Mouse (Mus musculus): ENCODE results near the gene Nepro. TPM values are rescaled to one million over a fixed set of nuclear protein-coding genes. Genes with fewer than 3 reads are reported as not detected.

Nepro gene
- total RNA-seq, 2 experiments from 2014 or later, result 5.8 to 6.6 TPM

GRCm38 (mm10) chr16:44702272-44702671, 21.8 kb upstream of the Nepro start:
- DNase-seq (ENCODE audit: low spot score in 2 of 2), result no peak

- no peak for DNase-seq (ENCODE audit: low spot score in 2 of 2)
These were observed 20.6 kb upstream of the Nepro start for GRCm38 (mm10) chr16:44703458-44703857.

GRCm38 (mm10) chr16:44716305-44717140, 7.6 kb upstream of the Nepro start:
- DNase-seq (ENCODE audit: low spot score in 2 of 2), result no peak

- no peak for DNase-seq (ENCODE audit: low spot score in 2 of 2)
These were observed 6.9 kb upstream of the Nepro start for GRCm38 (mm10) chr16:44717141-44717634.

- DNase-seq (ENCODE audit: low spot score in 2 of 2), result no peak
These were observed 6.3 kb upstream of the Nepro start for GRCm38 (mm10) chr16:44717838-44718237.

GRCm38 (mm10) chr16:44719349-44719748, 4.8 kb upstream of the Nepro start:
- DNase-seq (ENCODE audit: low spot score in 2 of 2), result no peak

- no peak for DNase-seq (ENCODE audit: low spot score in 2 of 2)
These were observed 3.6 kb upstream of the Nepro start for GRCm38 (mm10) chr16:44720518-44720917.

GRCm38 (mm10) chr16:44722666-44723065, 1.4 kb upstream of the Nepro start:
- DNase-seq (ENCODE audit: low spot score in 2 of 2), result no peak

GRCm38 (mm10) chr16:44724847-44725246, 746 bp downstream of the Nepro start:
- peak in 1 of 2 experiments; percentile 38 for DNase-seq (ENCODE audit: low spot score in 2 of 2)

GRCm38 (mm10) chr16:44725286-44726223, 1.5 kb downstream of the Nepro start:
- peak in 1 of 2 experiments; percentile 65 for DNase-seq (ENCODE audit: low spot score in 2 of 2)

GRCm38 (mm10) chr16:44727525-44727924, 3.4 kb downstream of the Nepro start:
- DNase-seq (ENCODE audit: low spot score in 2 of 2), result no peak

- DNase-seq (ENCODE audit: low spot score in 2 of 2), result no peak
These were observed 10.0 kb downstream of the Nepro start for GRCm38 (mm10) chr16:44734059-44734458.

- DNase-seq (ENCODE audit: low spot score in 2 of 2), result no peak
These were observed 11.6 kb downstream of the Nepro start for GRCm38 (mm10) chr16:44735676-44736075.

GRCm38 (mm10) chr16:44736118-44736517, 12.0 kb downstream of the Nepro start:
- no peak for DNase-seq (ENCODE audit: low spot score in 2 of 2)

- DNase-seq (ENCODE audit: low spot score in 2 of 2), result no peak
These were observed 18.7 kb downstream of the Nepro start for GRCm38 (mm10) chr16:44742753-44743152.

GRCm38 (mm10) chr16:44745471-44745865, 21.4 kb downstream of the Nepro start:
- DNase-seq (ENCODE audit: low spot score in 2 of 2), result peak in 1 of 2 experiments; percentile 12

GRCm38 (mm10) chr16:44745866-44746562, 21.9 kb downstream of the Nepro start, which contains the start of gene Gtpbp8:
Gene Gtpbp8, minus strand, starts transcription at chr16:44746363.
- DNase-seq (ENCODE audit: low spot score in 2 of 2), result peak; percentile 54 to 78

GRCm38 (mm10) chr16:44748007-44748406, 23.9 kb downstream of the Nepro start:
- no peak for DNase-seq (ENCODE audit: low spot score in 2 of 2)

GRCm38 (mm10) chr16:44757700-44758099, 33.6 kb downstream of the Nepro start:
- DNase-seq (ENCODE audit: low spot score in 2 of 2), result no peak

GRCm38 (mm10) chr16:44761811-44762210, 37.7 kb downstream of the Nepro start:
- no peak for DNase-seq (ENCODE audit: low spot score in 2 of 2)

Measured in gastrocnemius, postnatal 4 days (tissue).